Mouse (Mus musculus) liver, embryonic 14.5 days (tissue): ENCODE measurements around the gene Gm5485.

Experiments used
- CTCF ChIP-seq: IDR thresholded peaks from 2 replicates; pipeline ENCODE4 v1.5.1; 2016; ENCODE audit warnings: antibody characterized with exemption, low read depth, control low read depth
- EP300 ChIP-seq: IDR thresholded peaks from 2 replicates; pipeline ENCODE4 v1.6.1; 2016; ENCODE audit warnings: antibody characterized with exemption, low read depth

GRCm38 (mm10) chr16:48395278-48395677 lies 16.9 kb downstream of the Gm5485 start:
- TF ChIP-seq CTCF (no peak), EP300 (no peak)
